Comparison of ENCODE assay signal across 8 mouse cellular contexts in the genomic region with DNA sequence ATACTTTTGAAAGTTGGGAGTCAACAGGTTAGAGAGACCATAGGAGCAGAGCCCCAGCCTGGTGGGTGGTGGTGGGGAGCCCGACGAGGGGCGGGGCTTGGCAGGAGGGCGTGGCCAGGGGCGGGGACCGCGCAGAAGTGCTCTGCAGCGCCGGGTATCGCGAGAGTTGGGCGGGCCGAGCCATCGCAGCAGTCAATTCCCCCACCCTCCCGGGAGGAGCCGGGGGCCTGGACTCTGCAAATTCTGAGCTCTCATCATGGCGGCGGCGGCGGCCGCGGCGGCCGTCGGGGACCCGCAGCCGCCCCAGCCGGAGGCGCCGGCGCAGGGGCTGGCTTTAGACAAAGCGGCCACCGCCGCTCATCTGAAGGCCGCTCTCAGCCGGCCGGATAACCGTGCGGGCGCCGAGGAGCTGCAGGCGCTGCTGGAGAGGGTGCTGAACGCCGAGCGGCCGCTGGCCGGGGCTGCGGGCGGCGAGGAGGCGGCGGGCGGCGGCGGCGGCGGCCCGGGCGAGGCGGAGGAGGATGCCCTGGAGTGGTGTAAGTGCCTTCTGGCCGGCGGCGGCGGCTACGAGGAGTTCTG. TPM values are rescaled to one million over a fixed set of nuclear protein-coding genes. Genes with fewer than 3 reads are reported as not detected.
A peak's percentile ranks its signal among the peaks of the same experiment; 100 is the strongest.
DNase-seq lines count a peak whose midpoint lies in the region; ATAC-seq lines count a peak whose summit lies in the region.

A gene (plus strand): TSS at position 208 of the 579 bp plus-strand sequence.

- no peaks in the 10 kb centered on the region for H3K27me3 ChIP-seq in hindbrain, embryonic 14.5 days (ENCODE audit: control insufficient read depth, insufficient read depth, low read length)

- peak; percentile 99 for ATAC-seq in hindbrain, embryonic 14.5 days (ENCODE audit: low FRiP score)

- H3K9me3 ChIP-seq in hindbrain, embryonic 14.5 days (ENCODE audit: control insufficient read depth, low read length), result no peaks in the 10 kb centered on the region

- peak within 1 kb of the TSS; percentile 99 for H3K4me3 ChIP-seq in hindbrain, embryonic 14.5 days (replicated peaks; ENCODE audit: low read length)

- peak within 1 kb of the TSS; percentile 98 for H3K9ac ChIP-seq in hindbrain, embryonic 14.5 days

- peak; percentile 95 for DNase-seq in R1 (ENCODE audit: low read depth, low spot score)
- peak; percentile 98 to 99 for DNase-seq in cerebellum, postnatal 25 days
- DNase-seq in frontal cortex, postnatal 25 days (ENCODE audit: low spot score in 2 of 2), result peak; percentile 85 to 94
- DNase-seq in hindbrain, embryonic 14.5 days (ENCODE audit: low spot score), result peak; percentile 95
- DNase-seq in layer of hippocampus, postnatal 36 days, result peak; percentile 96
- peak; percentile 98 for DNase-seq in lung, postnatal 36 days
- DNase-seq in retina, postnatal 1 day, result peak; percentile 97
- peak; percentile 93 to 96 for DNase-seq in urinary bladder, adult 18-20 months (ENCODE audit: low spot score in 2 of 2)

- peaks cover 18% of the 10 kb centered on the region for H3K36me3 ChIP-seq in hindbrain, embryonic 14.5 days (replicated peaks; ENCODE audit: control insufficient read depth, insufficient read depth)

- H3K27ac ChIP-seq in hindbrain, embryonic 14.5 days, result peak within 1 kb of the TSS; percentile 92

- H3K4me2 ChIP-seq in hindbrain, embryonic 14.5 days (replicated peaks), result peak within 1 kb of the TSS; percentile 84

- H3K4me1 ChIP-seq in hindbrain, embryonic 14.5 days (replicated peaks; ENCODE audit: control insufficient read depth, insufficient read depth, low read length), result peaks cover 14% of the 10 kb centered on the region

- WGBS in hindbrain, embryonic 14.5 days, result 0% methylated on average over 50 of the region's 65 CpGs

RNA-seq across cellular contexts. Expression of the gene that starts here (rescaled TPM):
- 16.3 and 21.3 TPM in 2 replicates for polyA plus RNA-seq in hindbrain, embryonic 14.5 days (2014; fragmentation: Nextera tagmentation; extraction: Ambion mirVana)
- 100 to 1,000 TPM; 114 to 122 TPM for total RNA-seq in layer of hippocampus, postnatal 36 days (2021)

Comparison
In these comparisons a context has a peak if more than half of its experiments do, and no peak if none do; other contexts are left out.
1. Peak in every context shown above with its lines: DNase-seq, ATAC-seq, H3K4me3 ChIP-seq and H3K27ac ChIP-seq.